17 mouse cellular contexts compared by ENCODE assay signal in genomic region chr5:127918376-127918775, GRCm38 (mm10).
"Had no signal": no experiment of that assay in that cellular context is flagged by ENCODE, and none has a peak within 500 bp of the region (broad histone marks: within the 10 kb centered on the region; RNA-seq: fewer than 3 reads in every experiment).

No protein-coding gene starts in this region.

- DNase-seq: left cerebral cortex, postnatal 4 days; liver; liver, embryonic 13.5 days; liver, postnatal 0 days; lung, adult 18-20 months; lung, adult 2 months; lung, embryonic 14.5 days; lung, postnatal 10 days; lung, postnatal 14 days; lung, postnatal 36 days; lung, postnatal 4 days; midbrain, embryonic 14.5 days had no signal

- ATAC-seq: liver, embryonic 12.5 days; liver, postnatal 0 days; lung, postnatal 0 days; midbrain, embryonic 13.5 days; midbrain, embryonic 15.5 days; midbrain, embryonic 16.5 days had no signal
